Mouse (Mus musculus) ES-CJ7 (cell line): ENCODE measurements around the gene Cop1.

Experiments
- DNase-seq: peaks from one replicate; pipeline ENCODE4 v3.0.0; 2011; ENCODE audit warnings: low read depth, low spot score

The Cop1 gene

GRCm38 (mm10) chr1:159231781-159232571 lies at the start of gene Cop1:
TSS of gene Cop1 (plus strand) at chr1:159232320.
- DNase-seq, result peak; percentile 88

GRCm38 (mm10) chr1:159186741-159187140 lies 45.4 kb upstream of the Cop1 start:
- DNase-seq, result no peak

DNA sequence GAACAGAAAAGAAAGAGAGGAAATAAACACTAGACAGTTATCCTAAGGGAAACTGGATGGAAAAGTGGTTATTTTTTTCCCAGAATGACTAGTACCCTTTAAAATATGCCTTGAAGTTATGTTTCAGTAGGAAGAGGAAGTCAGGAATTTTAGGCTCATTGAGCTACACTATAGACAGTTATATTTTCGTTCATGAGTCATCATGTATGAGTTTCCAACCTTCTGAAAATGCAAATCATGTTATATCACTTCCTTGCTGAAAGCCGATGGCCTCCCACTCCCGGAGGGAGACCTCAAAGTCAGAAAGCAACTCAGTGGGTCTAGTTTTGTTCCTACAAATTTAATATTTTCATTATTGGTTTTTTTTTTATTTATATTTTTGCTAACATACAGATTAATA lies 33.5 kb upstream of the Cop1 start:
- DNase-seq, result no peak

- no peak for DNase-seq
These were observed 32.5 kb upstream of the Cop1 start for GRCm38 (mm10) chr1:159199606-159200005.

- DNase-seq, result no peak
These were observed 30.9 kb upstream of the Cop1 start for GRCm38 (mm10) chr1:159201220-159201619.

DNA sequence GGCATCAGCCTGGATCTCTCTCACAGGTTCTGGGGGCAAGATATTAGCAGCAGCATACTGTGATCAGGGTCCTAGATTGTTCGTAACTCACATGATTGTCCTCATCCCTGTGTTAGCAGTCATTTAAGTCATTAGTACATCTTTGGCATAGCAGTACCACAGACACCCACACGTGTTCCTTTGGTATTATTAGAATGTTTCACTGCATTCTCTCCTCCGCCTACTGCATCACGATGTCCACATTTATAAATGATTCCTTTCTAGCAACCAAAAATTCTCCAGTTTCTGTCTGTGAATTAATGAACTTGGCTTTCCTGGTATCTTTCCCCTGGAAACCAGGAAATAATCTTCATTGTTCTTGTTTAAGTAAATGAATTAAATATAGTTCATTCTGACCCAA lies 20.4 kb upstream of the Cop1 start:
- DNase-seq, result no peak

DNA sequence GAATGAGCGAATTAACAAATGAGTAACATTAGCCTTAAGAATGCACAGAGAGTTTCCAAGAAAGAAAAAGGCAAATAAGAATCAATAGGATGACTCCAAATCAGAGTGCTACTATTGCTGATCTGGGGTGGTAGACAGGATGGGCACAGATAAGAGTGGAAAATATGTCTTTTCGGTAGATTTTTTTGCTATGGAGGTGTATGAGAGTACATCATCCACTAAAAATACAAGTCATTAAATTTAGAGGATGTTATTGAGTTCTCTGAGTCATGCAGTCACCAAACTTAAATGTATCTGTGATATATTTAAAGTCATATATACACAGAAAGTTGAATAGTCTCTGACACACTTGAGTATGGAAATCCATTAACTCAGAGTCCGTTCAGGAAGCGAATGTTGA lies 14.7 kb upstream of the Cop1 start:
- no peak for DNase-seq

DNA sequence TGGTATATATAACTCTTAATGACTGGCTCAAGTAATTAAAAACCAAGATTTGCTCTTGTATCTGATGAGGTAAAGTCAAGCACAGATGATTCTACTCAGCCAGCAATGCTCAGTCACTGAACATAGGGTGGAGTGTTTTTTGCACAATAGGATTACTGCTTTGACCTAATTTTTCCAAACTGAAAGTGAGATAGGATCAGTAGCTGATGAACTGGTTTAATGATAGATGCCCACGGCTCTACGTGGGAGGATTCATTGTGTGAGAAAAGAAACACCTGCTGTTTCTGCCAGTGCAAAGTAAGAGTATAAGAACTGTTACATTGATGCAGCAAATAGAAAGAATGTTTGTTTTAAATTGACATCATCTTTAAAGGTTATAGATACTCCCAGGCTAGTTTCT lies 10.1 kb upstream of the Cop1 start:
- no peak for DNase-seq

- no peak for DNase-seq
These were observed 6.9 kb upstream of the Cop1 start for GRCm38 (mm10) chr1:159225064-159225824.

- DNase-seq, result peak; percentile 59
These were observed 597 bp downstream of the Cop1 start for GRCm38 (mm10) chr1:159232572-159233261.

- no peak for DNase-seq
These were observed 1.3 kb downstream of the Cop1 start for GRCm38 (mm10) chr1:159233426-159233825.

DNA sequence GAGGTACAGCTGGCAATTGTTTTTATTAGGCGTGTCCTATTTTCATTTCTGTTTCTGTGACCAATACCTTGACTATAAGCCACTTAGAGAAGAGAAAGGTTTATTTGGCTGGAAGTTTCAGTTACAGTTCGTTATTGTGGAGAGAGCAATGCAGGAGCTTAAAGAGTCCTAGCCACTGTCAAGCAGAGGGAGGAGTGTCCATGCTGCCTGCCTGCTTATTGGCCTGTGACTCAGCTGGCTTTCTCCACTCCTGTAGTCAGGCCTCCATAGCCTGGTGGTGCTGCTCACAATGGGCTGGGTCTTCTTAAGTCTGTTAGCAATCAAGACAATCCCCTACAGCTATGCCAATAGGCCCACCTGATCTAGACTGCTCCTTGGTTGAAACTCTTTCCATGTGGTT lies 2.4 kb downstream of the Cop1 start:
- peak; percentile 42 for DNase-seq

DNA sequence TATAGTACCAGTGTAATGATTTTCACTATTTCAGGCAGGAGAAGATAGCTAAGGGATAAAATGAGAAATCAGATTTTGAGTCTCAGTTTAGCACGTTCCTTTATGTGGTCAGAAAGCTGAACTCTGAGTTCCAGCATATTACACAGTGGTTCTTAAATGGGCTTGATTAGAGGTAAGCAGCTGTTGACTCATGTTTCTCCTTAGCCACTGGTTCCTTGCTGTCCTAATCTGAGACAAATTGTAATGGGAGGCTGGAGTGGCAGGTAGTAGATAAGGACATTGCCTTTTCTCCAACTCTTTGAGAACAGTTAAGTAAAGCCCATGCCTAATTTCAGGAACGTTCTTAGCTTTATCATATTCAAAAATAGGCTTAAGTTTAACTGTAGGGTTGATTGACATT lies 3.6 kb downstream of the Cop1 start:
- DNase-seq, result no peak

GRCm38 (mm10) chr1:159238147-159238546 lies 6.0 kb downstream of the Cop1 start:
- no peak for DNase-seq

DNA sequence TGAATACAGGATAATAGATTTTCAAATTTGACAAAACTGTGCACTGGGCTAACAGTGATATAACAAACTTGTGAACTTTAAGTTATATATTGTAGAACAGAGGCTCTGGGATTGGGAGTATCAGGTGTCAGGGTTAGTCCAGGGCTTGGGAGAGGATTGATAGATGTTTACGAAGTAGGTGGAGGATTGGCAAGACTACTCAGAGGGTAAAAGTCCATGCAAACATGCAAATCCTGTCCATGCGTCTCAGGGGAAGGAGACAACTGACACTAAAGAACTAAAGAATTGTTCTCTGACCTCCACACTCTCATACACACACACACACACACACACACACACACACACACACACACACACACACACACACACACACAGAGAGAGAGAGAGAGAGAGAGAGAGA lies 18.2 kb downstream of the Cop1 start:
- DNase-seq, result no peak

DNA sequence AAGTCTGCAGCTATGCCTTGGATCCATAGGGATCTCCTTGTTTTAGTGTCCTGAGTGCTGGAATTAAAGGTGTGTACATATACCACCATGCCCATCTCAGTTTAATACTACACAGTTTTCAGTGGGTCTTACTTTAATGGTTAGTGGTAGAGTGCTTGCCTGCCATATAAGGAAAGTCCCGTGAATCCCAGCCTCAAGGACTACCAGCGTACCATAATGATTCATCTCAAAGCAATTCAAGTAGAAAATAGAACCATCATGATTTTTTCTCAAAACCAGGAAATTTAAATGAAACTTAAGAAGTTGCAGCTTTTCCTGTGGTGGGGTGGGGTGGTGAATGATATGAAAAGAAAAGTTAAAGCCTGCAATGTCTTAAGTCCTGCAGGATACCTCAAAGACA lies 21.0 kb downstream of the Cop1 start:
- DNase-seq, result no peak

GRCm38 (mm10) chr1:159254906-159255685 lies 23.0 kb downstream of the Cop1 start:
- DNase-seq, result no peak

DNA sequence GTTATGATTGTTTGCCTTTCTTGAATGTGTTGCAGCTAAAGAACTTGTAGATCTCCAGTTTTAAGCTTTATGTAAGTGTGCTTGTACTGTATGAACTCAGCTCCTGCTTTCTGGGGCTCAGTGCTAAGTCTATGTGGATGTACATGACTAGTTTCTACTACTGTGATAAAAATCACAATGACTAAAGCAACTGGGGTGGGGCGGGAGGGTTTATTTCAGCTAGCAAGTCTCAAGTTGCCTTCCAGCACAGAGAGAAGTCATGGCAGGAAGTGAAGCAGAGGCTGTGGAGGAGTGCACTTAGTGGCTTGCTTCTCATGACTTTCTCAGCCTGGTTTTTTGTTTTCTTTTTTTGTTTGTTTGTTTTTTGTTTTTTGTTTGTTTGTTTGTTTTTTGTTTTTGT lies 24.4 kb downstream of the Cop1 start:
- no peak for DNase-seq

DNA sequence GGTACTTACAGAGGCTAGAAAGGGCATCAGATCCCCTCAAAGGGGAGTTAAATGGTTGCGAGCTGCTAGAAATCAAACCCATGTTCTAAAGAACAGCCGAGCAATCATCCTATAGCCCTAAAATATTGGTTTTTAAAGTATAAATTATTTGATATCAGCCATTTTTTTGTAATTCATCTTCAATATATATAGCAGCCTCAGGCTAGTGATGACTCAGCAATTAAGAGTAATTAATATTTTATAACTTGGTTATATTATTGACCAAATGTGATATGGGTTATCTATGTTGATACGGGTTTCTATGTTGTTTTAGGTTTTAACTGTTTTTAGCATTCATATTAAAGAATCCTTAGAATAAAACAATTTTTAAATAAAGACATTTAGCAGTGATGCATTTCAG lies 31.7 kb downstream of the Cop1 start:
- no peak for DNase-seq

- no peak for DNase-seq
These were observed 48.0 kb downstream of the Cop1 start for GRCm38 (mm10) chr1:159280072-159280471.

DNA sequence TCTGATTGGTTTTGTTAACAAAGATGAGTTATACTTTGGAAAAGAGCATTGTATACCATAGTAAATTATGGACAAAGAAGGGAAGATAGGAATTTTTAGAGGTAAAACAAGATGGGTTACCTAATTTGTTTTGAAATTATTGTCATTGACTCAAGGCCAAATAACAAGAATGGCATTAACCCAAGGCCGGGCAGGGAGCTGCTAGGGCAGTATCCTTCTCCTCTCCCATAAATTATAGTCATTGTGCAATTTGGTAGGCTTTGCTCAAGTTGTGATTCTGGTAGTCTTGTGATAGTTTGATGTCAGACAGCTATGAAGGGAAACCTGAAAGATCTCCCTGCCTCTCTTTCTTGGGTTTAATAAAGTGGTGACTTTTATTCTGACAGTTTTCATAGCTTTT lies 49.7 kb downstream of the Cop1 start:
- no peak for DNase-seq

GRCm38 (mm10) chr1:159286833-159287232 lies 54.7 kb downstream of the Cop1 start:
- DNase-seq, result peak; percentile 24
